Mouse (Mus musculus) embryonic facial prominence, embryonic 10.5 days (tissue): Measurements from ENCODE around the gene Gcsam. TPM values are rescaled to one million over a fixed set of nuclear protein-coding genes. Genes with fewer than 3 reads are reported as not detected.

Source experiments
- DNase-seq: peaks from one replicate; pipeline ENCODE4 v3.0.0-alpha.2; 2017; ENCODE audit warnings: low spot score
- H3K27ac ChIP-seq: fragments of 300-500 bp; sonication (generic); replicated peaks from 2 replicates; pipeline ENCODE4 v1.5.1; 2016; ENCODE audit warnings: mild to moderate bottlenecking
- H3K27me3 ChIP-seq: fragments of 300-500 bp; sonication (generic); replicated peaks from 2 replicates; pipeline ENCODE4 v1.6.1; 2016; ENCODE audit warnings: low read depth, mild to moderate bottlenecking; ENCODE audit not compliant: poor library complexity, severe bottlenecking
- H3K36me3 ChIP-seq: fragments of 300-500 bp; sonication (generic); replicated peaks from 2 replicates; pipeline ENCODE4 v1.6.1; 2016; ENCODE audit warnings: mild to moderate bottlenecking, moderate library complexity
- H3K4me1 ChIP-seq: fragments of 300-500 bp; sonication (generic); 2 replicates; pipeline ENCODE4 v1.6.1; 2016
- H3K4me3 ChIP-seq: fragments of 300-500 bp; sonication (generic); 2 replicates; pipeline ENCODE4 v1.5.1; 2016; ENCODE audit warnings: mild to moderate bottlenecking, moderate library complexity
- H3K9me3 ChIP-seq: fragments of 300-500 bp; sonication (generic); 2 replicates; pipeline ENCODE4 v1.6.1; 2016; ENCODE audit warnings: mild to moderate bottlenecking
- WGBS: fragments of 180-500 bp; shearing (Covaris S2); methylation state at CpG from one replicate; pipeline ENCODE4 v1.1.7; 2016; 5-methylcytosine and 5-hydroxymethylcytosine counted together
- polyA plus RNA-seq: library from polyadenylated mRNA; unstranded; fragments of >200 nt; fragmentation: Nextera tagmentation; extraction: Ambion mirVana; gene quantifications from 2 replicates; pipeline ENCODE4 v1.2.1, GENCODE M21; 2016

Gene Gcsam
- polyA plus RNA-seq = 0.10 TPM in 1 of 2 replicates, not detected in the other

DNA sequence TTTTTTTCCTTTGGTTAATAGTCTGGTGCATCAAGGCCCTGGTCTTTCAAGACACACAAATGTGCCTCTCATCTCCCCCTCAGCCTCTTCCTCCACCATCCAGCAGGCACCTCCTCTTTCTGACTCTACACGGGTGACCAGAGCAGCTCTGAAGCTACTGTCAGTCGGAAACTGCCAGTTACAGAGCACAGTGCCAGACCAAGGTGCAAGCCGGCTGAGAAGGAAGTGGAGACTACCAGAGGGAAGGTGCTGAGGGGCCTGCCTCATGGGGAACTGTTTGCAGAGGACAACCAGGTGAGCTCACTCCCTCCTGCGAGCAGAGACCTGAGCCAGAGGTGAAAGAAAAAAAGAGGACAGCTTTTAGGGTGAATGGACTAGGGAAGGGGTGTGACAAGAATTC is at the start of gene Gcsam:
Gcsam (plus strand) TSS at position 114 of the 400 bp plus-strand sequence.
- no peaks in the 10 kb centered on the region for H3K36me3 ChIP-seq
- H3K4me3 ChIP-seq = no peak within 1 kb of the TSS
- no peak within 1 kb of the TSS for H3K27ac ChIP-seq
- no peak for DNase-seq
- no peaks in the 10 kb centered on the region for H3K27me3 ChIP-seq
- H3K9me3 ChIP-seq = no peaks in the 10 kb centered on the region
- no peaks in the 10 kb centered on the region for H3K4me1 ChIP-seq
- 73% methylated on average over 4 of the region's 4 CpGs for WGBS

DNA sequence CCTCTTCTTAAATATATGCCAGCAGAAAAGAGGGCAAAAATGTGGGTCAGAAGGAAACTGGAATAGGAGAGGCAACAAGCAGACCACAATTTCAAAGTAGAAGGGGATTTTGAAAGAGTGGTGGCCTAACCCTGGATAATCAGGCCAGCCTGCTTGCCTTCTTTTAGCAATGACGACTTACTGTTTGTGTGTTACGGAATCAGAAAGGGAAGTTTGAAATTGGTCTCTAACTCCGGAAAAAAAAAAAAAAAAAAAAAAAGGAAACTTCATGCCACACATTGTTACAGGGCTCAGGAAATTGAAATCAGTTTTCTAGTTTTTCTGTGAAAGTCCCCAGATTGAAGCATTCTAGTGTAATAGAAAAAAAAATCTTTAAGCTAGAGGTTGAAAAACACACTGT is 48.4 kb upstream of the Gcsam start:
- Histone ChIP-seq H3K27me3 (no peaks in the 10 kb centered on the region), H3K4me3 (no peak overlapping the region), H3K4me1 (no peaks in the 10 kb centered on the region), H3K36me3 (no peaks in the 10 kb centered on the region), H3K27ac (no peak overlapping the region), H3K9me3 (no peaks in the 10 kb centered on the region)
- DNase-seq = no peak
- 56% methylated on average over 3 of the region's 3 CpGs for WGBS

DNA sequence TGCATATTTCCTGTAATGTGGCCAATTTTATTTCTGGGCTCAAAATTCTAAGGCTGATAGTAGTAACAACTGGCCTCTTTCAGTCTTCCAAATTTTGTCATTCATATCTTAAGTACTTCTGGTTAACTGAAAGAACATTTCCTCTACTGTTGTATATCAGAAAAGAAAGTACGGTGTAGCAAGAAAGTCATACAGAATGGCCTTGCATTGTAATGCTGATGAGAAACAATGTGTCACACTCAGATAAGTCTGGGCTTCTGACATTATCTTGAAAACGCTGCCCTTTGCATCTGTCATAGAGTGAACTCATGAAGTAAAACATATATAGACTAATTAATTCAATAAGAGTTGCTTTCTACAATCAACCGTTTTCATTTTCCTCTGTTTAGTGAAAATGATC is 37.9 kb upstream of the Gcsam start:
- WGBS = 90% methylated on average over 3 of the region's 3 CpGs
- Histone ChIP-seq H3K4me1 (no peaks in the 10 kb centered on the region), H3K36me3 (no peaks in the 10 kb centered on the region), H3K4me3 (no peak overlapping the region), H3K27ac (no peak overlapping the region), H3K27me3 (no peaks in the 10 kb centered on the region), H3K9me3 (no peaks in the 10 kb centered on the region)
- no peak for DNase-seq

DNA sequence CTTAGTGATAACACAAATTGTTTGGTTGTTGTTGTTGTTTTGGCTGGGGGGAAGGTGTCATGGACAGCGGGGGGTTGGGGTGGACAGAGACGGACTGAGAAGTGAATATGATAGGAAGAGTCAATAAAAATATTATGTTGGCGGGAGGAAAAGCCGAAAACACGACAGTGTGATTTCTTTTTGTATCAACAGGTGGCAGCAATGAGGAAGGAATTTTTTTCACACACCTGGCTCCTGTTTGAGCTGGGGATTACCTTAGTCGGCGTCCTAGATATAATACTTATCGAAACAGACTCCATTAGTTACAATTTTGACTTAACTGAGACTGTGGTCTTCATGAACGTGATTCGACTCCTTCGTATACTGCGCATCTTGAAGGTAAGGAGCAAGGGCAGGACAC is 30.3 kb upstream of the Gcsam start:
- DNase-seq = no peak
- Histone ChIP-seq H3K27me3 (no peaks in the 10 kb centered on the region), H3K4me3 (no peak overlapping the region), H3K4me1 (no peaks in the 10 kb centered on the region), H3K36me3 (no peaks in the 10 kb centered on the region), H3K27ac (no peak overlapping the region), H3K9me3 (no peaks in the 10 kb centered on the region)
- WGBS = 60% methylated on average over 12 of the region's 12 CpGs

DNA sequence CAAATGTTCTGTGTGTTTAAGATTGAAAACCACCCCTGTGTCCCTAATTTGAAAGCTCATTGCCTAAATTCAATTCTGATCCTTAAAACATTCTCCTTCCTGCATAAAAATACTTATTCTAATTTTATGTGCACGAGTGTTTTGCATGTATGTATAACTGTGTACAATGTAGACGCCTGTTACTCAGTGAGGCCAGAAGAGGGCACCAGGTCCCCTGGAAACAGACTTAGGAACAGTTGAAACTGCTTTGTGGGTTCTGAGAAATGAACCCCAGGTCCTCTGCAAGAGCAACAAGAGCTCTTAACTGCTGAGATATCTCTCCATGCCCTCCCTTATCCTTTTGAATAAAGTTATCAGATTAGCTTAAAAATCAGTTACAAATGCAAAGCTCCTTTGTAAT is 27.7 kb upstream of the Gcsam start:
- WGBS = 38% methylated on average over 2 of the region's 2 CpGs
- no peak for DNase-seq
- Histone ChIP-seq H3K27me3 (no peaks in the 10 kb centered on the region), H3K4me1 (no peaks in the 10 kb centered on the region), H3K36me3 (no peaks in the 10 kb centered on the region), H3K4me3 (no peak overlapping the region), H3K27ac (no peak overlapping the region), H3K9me3 (no peaks in the 10 kb centered on the region)

GRCm38 (mm10) chr16:45593656-45594055 is 16.5 kb upstream of the Gcsam start:
- no peak for DNase-seq
- H3K27ac ChIP-seq = no peak overlapping the region
- WGBS = 66% methylated on average over 1 of the region's 1 CpGs

DNA sequence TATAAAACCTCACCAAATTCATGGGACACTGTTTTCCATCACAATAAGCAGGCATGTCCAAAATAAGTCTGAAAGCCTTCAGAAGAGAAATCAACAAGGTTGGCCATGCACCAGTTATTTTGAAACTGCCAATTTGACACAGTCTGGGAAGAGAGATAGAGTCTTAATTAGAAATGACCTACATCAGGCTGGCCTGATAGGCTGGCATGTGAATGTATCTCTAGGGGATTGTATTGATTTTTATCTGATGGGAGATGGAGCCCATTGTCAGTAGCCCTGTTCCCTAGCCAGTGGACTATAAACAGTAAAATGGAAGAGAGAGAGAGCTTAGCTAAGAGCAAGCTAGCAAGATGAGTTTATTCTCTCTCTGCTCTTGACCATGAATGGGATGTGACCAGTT is 14.7 kb upstream of the Gcsam start:
- no peak for DNase-seq
- no peaks in the 10 kb centered on the region for H3K27me3 ChIP-seq

More at GRCm38 (mm10) chr16:45593656-45594055, 16.5 kb upstream of the Gcsam start:
- no peaks in the 10 kb centered on the region for H3K36me3 ChIP-seq
- H3K9me3 ChIP-seq = no peaks in the 10 kb centered on the region
- H3K4me1 ChIP-seq = no peaks in the 10 kb centered on the region
- H3K4me3 ChIP-seq = no peak overlapping the region
- H3K27me3 ChIP-seq = no peaks in the 10 kb centered on the region

GRCm38 (mm10) chr16:45608481-45608954 is 1.7 kb upstream of the Gcsam start:
- 47% methylated on average over 4 of the region's 4 CpGs for whole genome bisulfite sequencing
- Histone ChIP-seq H3K27ac (no peak overlapping the region), H3K4me1 (no peaks in the 10 kb centered on the region), H3K36me3 (no peaks in the 10 kb centered on the region), H3K9me3 (no peaks in the 10 kb centered on the region), H3K27me3 (no peaks in the 10 kb centered on the region), H3K4me3 (no peak overlapping the region)
- no peak for DNase-seq

More for the DNA sequence above, 14.7 kb upstream of the Gcsam start:
- Histone ChIP-seq H3K4me1 (no peaks in the 10 kb centered on the region), H3K9me3 (no peaks in the 10 kb centered on the region), H3K27ac (no peak overlapping the region), H3K4me3 (no peak overlapping the region), H3K36me3 (no peaks in the 10 kb centered on the region)

DNA sequence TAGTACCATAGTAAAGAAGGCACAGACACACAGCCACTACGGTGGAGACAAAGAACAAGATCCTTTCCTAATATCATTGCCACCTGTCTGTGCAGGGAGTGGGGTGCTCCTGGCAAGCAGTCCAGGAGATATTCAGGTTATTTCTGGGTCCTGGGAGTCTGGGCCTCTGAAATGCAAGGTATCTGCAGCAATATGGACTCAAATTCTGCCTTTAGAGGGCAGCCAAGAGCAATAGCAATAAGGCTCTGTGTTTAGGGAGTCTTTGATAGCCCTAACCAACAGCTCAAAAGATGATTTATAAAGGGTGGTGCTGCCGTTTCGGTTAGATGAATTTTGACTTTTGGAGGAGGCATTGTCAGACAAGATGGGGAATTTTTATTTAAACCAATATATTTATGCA is 880 bp upstream of the Gcsam start:
- Histone ChIP-seq H3K27me3 (no peaks in the 10 kb centered on the region), H3K27ac (no peak overlapping the region), H3K9me3 (no peaks in the 10 kb centered on the region), H3K36me3 (no peaks in the 10 kb centered on the region), H3K4me1 (no peaks in the 10 kb centered on the region), H3K4me3 (no peak overlapping the region)
- WGBS = 82% methylated on average over 3 of the region's 3 CpGs
- no peak for DNase-seq

GRCm38 (mm10) chr16:45613247-45613646 is 3.1 kb downstream of the Gcsam start:
- Histone ChIP-seq H3K9me3 (no peaks in the 10 kb centered on the region), H3K4me1 (no peaks in the 10 kb centered on the region), H3K27ac (no peak overlapping the region), H3K27me3 (no peaks in the 10 kb centered on the region), H3K36me3 (no peaks in the 10 kb centered on the region), H3K4me3 (no peak overlapping the region)
- WGBS = 76% methylated on average over 2 of the region's 2 CpGs
- no peak for DNase-seq

- Histone ChIP-seq H3K4me1 (no peaks in the 10 kb centered on the region), H3K36me3 (no peaks in the 10 kb centered on the region), H3K4me3 (no peak overlapping the region), H3K9me3 (no peaks in the 10 kb centered on the region), H3K27me3 (no peaks in the 10 kb centered on the region), H3K27ac (no peak overlapping the region)
- DNase-seq = no peak
- 88% methylated on average over 1 of the region's 1 CpGs for WGBS
Observed at GRCm38 (mm10) chr16:45615944-45616343, 5.8 kb downstream of the Gcsam start.

DNA sequence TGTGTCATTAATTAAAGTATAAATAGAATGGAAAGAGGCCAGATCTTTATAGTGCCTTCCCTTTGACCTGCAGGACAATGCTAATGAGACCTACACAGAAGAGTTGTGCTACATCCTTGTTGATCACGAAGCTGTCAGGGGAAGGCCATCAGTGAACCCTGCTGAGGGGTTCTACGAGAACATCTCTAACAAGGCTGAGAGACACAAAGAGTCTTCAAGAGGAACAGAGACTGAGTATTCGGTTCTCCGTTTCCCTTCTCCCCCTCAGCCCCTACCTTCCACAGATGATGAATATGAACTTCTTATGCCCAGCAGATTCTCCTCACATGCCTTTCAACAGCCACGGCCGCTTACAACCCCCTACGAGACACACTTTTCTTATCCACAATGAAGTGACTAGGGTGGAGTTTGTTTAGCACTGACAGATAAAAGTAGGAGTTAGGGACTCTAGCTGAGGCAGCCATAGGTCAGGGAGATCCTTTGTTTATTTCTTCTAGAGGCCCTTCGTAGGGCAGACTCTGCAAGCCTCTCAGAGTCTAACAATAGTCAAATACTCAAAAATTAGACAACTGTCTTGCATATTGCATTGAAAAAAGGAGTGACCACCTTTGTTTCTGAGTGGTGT is 9.7 kb downstream of the Gcsam start:
- H3K4me3 ChIP-seq = no peak overlapping the region
- H3K9me3 ChIP-seq = no peaks in the 10 kb centered on the region
- H3K4me1 ChIP-seq = no peaks in the 10 kb centered on the region
- WGBS = 85% methylated on average over 8 of the region's 8 CpGs
- DNase-seq = no peak
- no peak overlapping the region for H3K27ac ChIP-seq
- no peaks in the 10 kb centered on the region for H3K27me3 ChIP-seq
- H3K36me3 ChIP-seq = no peaks in the 10 kb centered on the region

- no peak overlapping the region for H3K27ac ChIP-seq
- no peaks in the 10 kb centered on the region for H3K36me3 ChIP-seq
- no peaks in the 10 kb centered on the region for H3K27me3 ChIP-seq
- H3K4me1 ChIP-seq = no peaks in the 10 kb centered on the region
- WGBS = 91% methylated on average over 4 of the region's 4 CpGs
- H3K9me3 ChIP-seq = no peaks in the 10 kb centered on the region
- DNase-seq = no peak
- H3K4me3 ChIP-seq = no peak overlapping the region
Observed at GRCm38 (mm10) chr16:45623230-45623629, 13.1 kb downstream of the Gcsam start.
